Comparison of ENCODE assay signal across 8 mouse cellular contexts in genomic region chr2:73312152-73313116, GRCm38 (mm10). TPM values are rescaled to one million over a fixed set of nuclear protein-coding genes. Genes with fewer than 3 reads are reported as not detected.
A peak's percentile ranks its signal among the peaks of the same experiment; 100 is the strongest.
DNase-seq lines count a peak whose midpoint lies in the region; ATAC-seq and TF ChIP-seq lines count a peak whose summit lies in the region.

TSS of gene Scrn3 (plus strand) at chr2:73312601.
TSS of gene Cir1 (minus strand) at chr2:73312701.

- ATAC-seq in G1E (ENCODE audit: extremely low read depth, insufficient number of reproducible peaks, low FRiP score, poor library complexity, severe bottlenecking): peak; percentile 94
- peak; percentile 98 for ATAC-seq in forebrain, embryonic 16.5 days
- peak; percentile 97 for ATAC-seq in lung, embryonic 14.5 days (ENCODE audit: insufficient read depth)

- peaks cover 27% of the 10 kb centered on the region for H3K4me1 ChIP-seq in G1E (ENCODE audit: insufficient read depth, low read depth, low read length)
- peaks cover 13% of the 10 kb centered on the region for H3K4me1 ChIP-seq in forebrain, embryonic 16.5 days (replicated peaks; ENCODE audit: control insufficient read depth, insufficient read depth, low read length)
- 0 out of 2 replicates have a peak, but pooled peaks cover 5% of the 10 kb centered on the region for H3K4me1 ChIP-seq in lung, embryonic 14.5 days (ENCODE audit: insufficient read depth)
- peaks cover 3% of the 10 kb centered on the region for H3K4me1 ChIP-seq in olfactory bulb, adult 2 months (ENCODE audit: control insufficient read depth, insufficient read depth, low read length)
- H3K4me1 ChIP-seq in thymus, adult 2 months (replicated peaks; ENCODE audit: control insufficient read depth, insufficient read depth, low read length): peaks cover 4% of the 10 kb centered on the region

- H3K4me3 ChIP-seq in G1E (ENCODE audit: low read depth, low read length): peak within 1 kb of the TSS; percentile 94
- peak within 1 kb of the TSS; percentile 84 for H3K4me3 ChIP-seq in forebrain, embryonic 16.5 days (replicated peaks; ENCODE audit: low read length)
- H3K4me3 ChIP-seq in layer of hippocampus, adult 2 months: peak within 1 kb of the TSS; percentile 96
- peak within 1 kb of the TSS; percentile 88 for H3K4me3 ChIP-seq in lung, embryonic 14.5 days (ENCODE audit: low read depth, low read length)
- H3K4me3 ChIP-seq in olfactory bulb, adult 2 months (ENCODE audit: insufficient read depth, low read depth, low read length): peak within 1 kb of the TSS; percentile 79
- peak within 1 kb of the TSS; percentile 85 for H3K4me3 ChIP-seq in thymus, adult 2 months (ENCODE audit: control insufficient read depth, insufficient read depth, low read length)

- WGBS in forebrain, embryonic 16.5 days: under 1% methylated on average over 64 of the region's 64 CpGs
- WGBS in lung, embryonic 14.5 days: under 1% methylated on average over 64 of the region's 64 CpGs
- under 1% methylated on average over 64 of the region's 64 CpGs for WGBS in olfactory bulb, adult 2 months
- WGBS in thymus, adult 2 months: 1% methylated on average over 64 of the region's 64 CpGs

- peak within 1 kb of the TSS; percentile 95 for H3K4me2 ChIP-seq in forebrain, embryonic 16.5 days (ENCODE audit: low read length)
- H3K4me2 ChIP-seq in lung, embryonic 14.5 days: peak within 1 kb of the TSS; percentile 86

- H3K27ac ChIP-seq in forebrain, embryonic 16.5 days (ENCODE audit: low read length): peak within 1 kb of the TSS; percentile 84
- peak within 1 kb of the TSS; percentile 95 for H3K27ac ChIP-seq in layer of hippocampus, adult 2 months
- peak within 1 kb of the TSS; percentile 89 for H3K27ac ChIP-seq in lung, embryonic 14.5 days (ENCODE audit: low read depth)
- H3K27ac ChIP-seq in olfactory bulb, adult 2 months (ENCODE audit: insufficient read depth, low read depth, low read length): peak within 1 kb of the TSS; percentile 90
- H3K27ac ChIP-seq in thymus, adult 2 months (ENCODE audit: control insufficient read depth, insufficient read depth, low read length): peak within 1 kb of the TSS; percentile 40

- peak within 1 kb of the TSS; percentile 72 for H3K9ac ChIP-seq in forebrain, embryonic 16.5 days (replicated peaks; ENCODE audit: low read depth, low read length)
- H3K9ac ChIP-seq in lung, embryonic 14.5 days: peak within 1 kb of the TSS; percentile 87

- TF ChIP-seq POLR2A in olfactory bulb, adult 2 months (IDR thresholded peaks at IDR 0.05; ENCODE audit: insufficient read depth, low read depth, low read length): peak; percentile 78
- TF ChIP-seq POLR2A in thymus, adult 2 months (IDR thresholded peaks at IDR 0.05; ENCODE audit: control insufficient read depth, extremely low read depth, insufficient read depth, low read length, poor library complexity): peak; percentile 91

- no peaks in the 10 kb centered on the region for H3K27me3 ChIP-seq in G1E (ENCODE audit: insufficient read depth, low read length)
- no peaks in the 10 kb centered on the region for H3K27me3 ChIP-seq in forebrain, embryonic 16.5 days (replicated peaks; ENCODE audit: control insufficient read depth, insufficient read depth, low read length)
- no peaks in the 10 kb centered on the region for H3K27me3 ChIP-seq in lung, embryonic 14.5 days (ENCODE audit: insufficient read depth, low read length)
- H3K27me3 ChIP-seq in thymus, adult 2 months (ENCODE audit: control insufficient read depth, insufficient read depth, low read length): no peaks in the 10 kb centered on the region

- TF ChIP-seq CTCF in G1E (IDR thresholded peaks at IDR 0.05; ENCODE audit: low read depth, low read length): no peak
- peak; percentile 22; the same call in 1 of the 2 replicates for TF ChIP-seq CTCF in layer of hippocampus, adult 2 months (conservative IDR thresholded peaks at IDR 0.05)
- no peak for TF ChIP-seq CTCF in lung, embryonic 14.5 days (IDR thresholded peaks at IDR 0.05; ENCODE audit: low read depth)
- no peak for TF ChIP-seq CTCF in olfactory bulb, adult 2 months (IDR thresholded peaks at IDR 0.05; ENCODE audit: insufficient read depth, low read depth, low read length)
- TF ChIP-seq CTCF in thymus, adult 2 months (IDR thresholded peaks at IDR 0.05; ENCODE audit: borderline replicate concordance, control insufficient read depth, extremely low read depth, insufficient read depth, low read length, poor library complexity): peak; percentile 52; the same call in 1 of the 2 replicates

- H3K36me3 ChIP-seq in G1E (replicated peaks): peaks cover 38% of the 10 kb centered on the region
- peaks cover 10% of the 10 kb centered on the region for H3K36me3 ChIP-seq in forebrain, embryonic 16.5 days (ENCODE audit: control insufficient read depth, insufficient read depth)
- H3K36me3 ChIP-seq in lung, embryonic 14.5 days (ENCODE audit: insufficient read depth): peaks cover 29% of the 10 kb centered on the region
- H3K36me3 ChIP-seq in thymus, adult 2 months (ENCODE audit: control insufficient read depth, insufficient read depth, low read length): peaks cover 16% of the 10 kb centered on the region

- H3K9me3 ChIP-seq in G1E (replicated peaks): no peaks in the 10 kb centered on the region
- no peaks in the 10 kb centered on the region for H3K9me3 ChIP-seq in forebrain, embryonic 16.5 days (ENCODE audit: control insufficient read depth, low read length)
- H3K9me3 ChIP-seq in lung, embryonic 14.5 days (ENCODE audit: low read depth, low read length): no peaks in the 10 kb centered on the region

- peak; percentile 90 for DNase-seq in G1E (ENCODE audit: low spot score)
- peak; percentile 96 for DNase-seq in cerebellum, adult 18-20 months
- peak; percentile 90 to 93 for DNase-seq in heart, postnatal 36 days
- DNase-seq in layer of hippocampus, adult 2 months (ENCODE audit: low spot score in 2 of 2): peak; percentile 92 to 95
- peak; percentile 99 for DNase-seq in lung, embryonic 14.5 days
- DNase-seq in thymus, adult 2 months: peak; percentile 95

- intact Hi-C loops in heart, postnatal 36 days (cut with DNase I): loop anchor here (2.0 to 10.0 kb wide), 3 partner anchors 74 to 232 kb away; partner anchors contain the start of gene Gpr155

RNA-seq across cellular contexts. Expression of gene Scrn3, which starts in this region (rescaled TPM):
- 53.1 and 58.5 TPM in 2 replicates for total RNA-seq in G1E (2014; fragmentation: Nextera tagmentation)
- 29.4 and 42.1 TPM in 2 replicates for total RNA-seq in G1E (2017)
- 2.3 and 2.8 TPM in 2 replicates for polyA plus RNA-seq in G1E (2012)
- polyA plus RNA-seq in forebrain, embryonic 16.5 days (2015; fragmentation: Nextera tagmentation; extraction: Ambion mirVana): 8.7 and 9.1 TPM in 2 replicates
- 10 to 100 TPM; 23.2 to 24.3 TPM for total RNA-seq in heart, postnatal 36 days (2021)
- total RNA-seq in layer of hippocampus, adult 2 months (2021): 10 to 100 TPM; 19.3 to 22.3 TPM
- polyA plus RNA-seq in lung, embryonic 14.5 days (2014; fragmentation: Nextera tagmentation; extraction: Ambion mirVana): 15.0 and 15.9 TPM in 2 replicates
- polyA plus RNA-seq in olfactory bulb, adult 2 months (2012; ENCODE audit: insufficient read depth, insufficient read length, low replicate concordance, missing spikeins): not detected in 2 replicates
- polyA plus RNA-seq in thymus, adult 2 months (2012; rRNA removed): 2.7 and 2.9 TPM in 2 replicates

RNA-seq across cellular contexts. Expression of gene Cir1, which starts in this region (rescaled TPM):
- total RNA-seq in G1E (2014; fragmentation: Nextera tagmentation) (24.4 and 27.2 TPM in 2 replicates), G1E (2017) (15.7 and 21.7 TPM in 2 replicates)
- polyA plus RNA-seq in G1E (2012): 11.9 and 12.8 TPM in 2 replicates
- polyA plus RNA-seq in forebrain, embryonic 16.5 days (2015; fragmentation: Nextera tagmentation; extraction: Ambion mirVana): 24.6 and 26.6 TPM in 2 replicates
- 10 to 100 TPM; 18.1 to 20.5 TPM for total RNA-seq in heart, postnatal 36 days (2021)
- 10 to 100 TPM; 31.6 to 32.6 TPM for total RNA-seq in layer of hippocampus, adult 2 months (2021)
- polyA plus RNA-seq in lung, embryonic 14.5 days (2014; fragmentation: Nextera tagmentation; extraction: Ambion mirVana): 20.9 and 23.8 TPM in 2 replicates
- polyA plus RNA-seq in olfactory bulb, adult 2 months (2012; ENCODE audit: insufficient read depth, insufficient read length, low replicate concordance, missing spikeins): not detected in 2 replicates
- 3.1 and 3.6 TPM in 2 replicates for polyA plus RNA-seq in thymus, adult 2 months (2012; rRNA removed)

Comparison
In these comparisons a context has a peak if more than half of its experiments do, and no peak if none do; other contexts are left out.
1. Peak in every context shown above with its lines: DNase-seq, ATAC-seq, H3K4me3 ChIP-seq and H3K27ac ChIP-seq.
2. CTCF ChIP-seq: peak in layer of hippocampus, adult 2 months (single experiment) and thymus, adult 2 months (single experiment); none in G1E (single experiment), lung, embryonic 14.5 days (single experiment) and olfactory bulb, adult 2 months (single experiment).
3. H3K27ac ChIP-seq: peak in every context shown above with its lines; median percentile 95 in layer of hippocampus, adult 2 months; 90 in olfactory bulb, adult 2 months; 89 in lung, embryonic 14.5 days; 84 in forebrain, embryonic 16.5 days; 40 in thymus, adult 2 months.